Mouse (Mus musculus) cortical plate, adult 2 months (tissue): ENCODE measurements around the gene Pank4.

Source experiments
- CTCF ChIP-seq: fragments of 200-500 bp; IDR thresholded peaks from 2 replicates; pipeline ENCODE4 v1.5.1; 2011; ENCODE audit warnings: mild to moderate bottlenecking, control low read depth, low read length; ENCODE audit not compliant: insufficient read depth; ENCODE audit errors: extremely low read depth
- POLR2A ChIP-seq: fragments of 200-500 bp; IDR thresholded peaks from 2 replicates; pipeline ENCODE4 v1.6.1; 2011; ENCODE audit warnings: mild to moderate bottlenecking, low read length, control low read depth; ENCODE audit not compliant: insufficient read depth; ENCODE audit errors: extremely low read depth

GRCm38 (mm10) chr4:154986750-154987149 lies 22.8 kb downstream of the Pank4 start:
- TF ChIP-seq CTCF (no peak), POLR2A (no peak)
